Mouse (Mus musculus): ENCODE data around the gene Hist1h2bj.

Gene Hist1h2bj

GRCm38 (mm10) chr13:22042568-22043502, at the start of gene Hist1h2bj, which contains the start of gene Hist1h2ag:
TSS of gene Hist1h2bj (plus strand) at chr13:22043214.
TSS of gene Hist1h2ag (minus strand) at chr13:22042944.
- in situ Hi-C loops (cut with MboI, MseI) = loop anchor here (5.0 to 10.0 kb wide), 2 partner anchors 211 to 1702 kb away; partner anchors contain the start of genes Hist1h2ap, Hist1h2bb, Hist1h2br and Hist1h3c

- in situ Hi-C loops (cut with MboI, MseI) = no loop called here
Observed at GRCm38 (mm10) chr13:21993957-21994738, 48.9 kb upstream of the Hist1h2bj start.

DNA sequence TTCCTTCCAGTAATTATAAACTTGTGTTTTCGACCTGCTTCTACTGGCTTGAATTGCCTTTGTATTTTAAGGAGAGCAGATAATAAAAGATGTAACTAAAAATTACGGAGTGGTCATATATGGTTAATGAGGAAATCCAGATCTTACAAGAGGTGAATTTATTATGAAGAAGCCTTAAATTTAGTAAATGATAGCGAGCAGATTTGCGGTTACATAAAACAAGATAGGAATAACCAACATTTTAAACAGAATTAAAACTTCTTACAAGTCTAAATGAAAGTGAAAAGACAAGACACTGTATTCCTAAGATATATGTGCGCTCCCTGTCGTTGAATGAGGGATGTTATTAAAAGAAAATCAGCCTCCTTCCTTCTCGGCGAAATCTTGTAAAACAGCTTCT, 48.1 kb upstream of the Hist1h2bj start:
- in situ Hi-C loops (cut with MboI, MseI) = no loop called here

DNA sequence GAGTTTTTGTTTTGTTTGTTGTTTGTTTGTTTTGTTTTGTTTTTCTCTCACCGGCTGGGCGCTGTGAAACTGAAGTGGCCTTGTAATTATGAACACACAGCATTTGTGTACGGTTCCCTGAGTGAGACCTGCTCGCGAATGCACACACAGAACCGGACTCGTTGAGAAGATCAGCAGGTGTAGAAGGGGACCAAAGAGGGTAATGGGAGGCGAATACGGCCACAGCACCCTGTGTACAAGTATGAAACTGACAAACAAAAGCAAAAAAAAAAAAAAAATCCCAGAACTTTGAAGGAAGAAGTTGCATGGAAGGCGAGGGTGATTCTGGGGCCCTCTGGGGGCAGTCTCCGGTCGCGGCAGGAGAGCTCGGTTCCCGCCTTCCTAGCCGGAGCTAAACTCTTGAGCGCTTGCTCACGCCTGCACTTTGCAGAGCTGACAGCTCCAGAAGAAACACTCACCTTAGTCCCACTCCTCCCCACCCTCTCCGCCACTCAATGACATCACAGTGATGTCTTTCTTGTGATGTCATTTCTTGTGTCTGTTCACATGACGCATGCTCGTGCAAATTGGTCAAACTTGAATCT, 47.6 kb upstream of the Hist1h2bj start:
- in situ Hi-C loops (cut with MboI, MseI) = no loop called here

- in situ Hi-C loops (cut with MboI, MseI) = no loop called here
Observed at GRCm38 (mm10) chr13:21996101-21996839, 46.7 kb upstream of the Hist1h2bj start.

DNA sequence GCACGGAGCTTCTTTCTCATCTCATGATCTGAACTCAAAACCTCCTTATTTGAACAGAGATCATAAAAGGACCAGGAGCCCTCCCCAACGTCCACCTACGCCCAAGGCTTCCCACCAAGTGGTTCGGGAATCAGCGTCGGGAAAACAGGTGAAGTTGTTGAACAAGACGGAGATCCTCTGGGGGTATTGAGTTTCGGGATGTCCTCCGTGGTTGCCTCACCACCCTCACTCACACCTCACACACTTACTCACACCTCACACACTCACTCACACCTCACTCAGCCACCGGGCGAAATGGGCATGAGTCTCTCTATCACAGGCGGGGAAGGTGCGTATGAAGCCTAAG, 46.2 kb upstream of the Hist1h2bj start:
- in situ Hi-C loops (cut with MboI, MseI) = no loop called here

DNA sequence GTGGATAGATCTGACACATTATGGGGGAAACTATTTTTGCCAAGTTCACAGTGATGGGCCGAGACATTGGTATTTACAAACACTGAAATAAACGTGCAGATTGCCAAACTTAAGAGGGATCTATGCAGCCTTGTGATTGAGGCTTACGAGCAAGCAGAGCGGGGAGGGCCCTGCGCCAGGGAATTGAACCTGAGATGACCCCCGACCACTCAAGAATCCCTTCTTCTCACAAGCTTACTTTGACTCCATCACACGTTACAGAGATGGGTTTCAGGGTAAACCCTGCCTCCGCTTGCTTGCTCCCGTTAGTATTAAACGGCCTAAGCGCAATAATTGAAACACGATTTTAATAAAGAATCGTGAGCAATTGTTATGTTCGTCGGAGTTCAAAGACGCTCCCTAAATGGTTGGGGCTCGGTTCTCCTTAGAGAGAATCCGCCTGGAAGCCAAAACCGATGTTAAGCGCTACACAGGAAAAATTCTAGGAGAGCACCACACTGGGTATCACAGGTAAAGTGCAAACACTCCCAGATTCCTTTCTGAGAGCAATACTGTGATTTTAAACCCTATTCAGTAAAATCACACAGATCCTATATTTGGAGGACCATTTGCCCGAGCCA, 45.7 kb upstream of the Hist1h2bj start:
- in situ Hi-C loops (cut with MboI, MseI) = no loop called here

DNA sequence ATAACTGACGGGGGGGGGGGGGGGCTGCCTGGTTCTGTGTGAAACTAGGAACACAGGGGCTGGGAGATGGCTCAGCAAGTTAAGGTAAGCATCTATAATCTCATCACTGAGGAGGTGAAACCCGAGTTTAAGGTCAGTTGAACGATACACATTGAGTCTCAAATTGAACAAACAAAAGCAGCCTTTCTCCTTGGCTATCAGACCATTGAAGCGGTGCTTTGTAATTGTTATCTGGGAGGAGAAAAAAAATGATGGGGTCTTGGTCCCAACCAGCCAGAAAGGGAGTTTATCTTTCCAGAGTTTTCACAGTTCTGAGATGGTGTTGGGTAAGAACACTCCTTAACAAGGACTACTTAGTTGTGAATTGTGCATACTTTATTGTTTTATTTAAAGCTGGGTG, 45.2 kb upstream of the Hist1h2bj start:
- in situ Hi-C loops (cut with MboI, MseI) = no loop called here

GRCm38 (mm10) chr13:21998412-21998811, 44.6 kb upstream of the Hist1h2bj start:
- in situ Hi-C loops (cut with MboI, MseI) = no loop called here

DNA sequence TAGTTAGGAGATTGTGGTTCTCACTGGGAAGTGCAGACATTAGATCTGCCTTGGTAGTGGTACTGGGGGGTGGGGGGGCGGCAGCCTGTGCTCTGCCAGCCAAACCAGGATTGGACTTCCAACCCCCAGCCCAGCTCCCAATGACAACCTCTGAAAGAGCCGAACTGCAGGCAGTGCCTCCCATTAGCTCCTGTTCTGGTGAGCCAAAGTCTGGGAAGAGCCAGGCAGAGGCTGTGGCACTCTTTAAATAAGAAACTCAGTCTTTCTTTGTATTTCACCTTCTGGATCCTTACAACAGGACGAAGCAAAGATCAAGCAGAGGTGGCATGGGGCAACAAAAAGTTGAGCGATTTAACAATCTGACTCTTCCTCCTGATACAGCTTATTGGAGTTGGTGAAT, 43.9 kb upstream of the Hist1h2bj start:
- in situ Hi-C loops (cut with MboI, MseI) = no loop called here

- in situ Hi-C loops (cut with MboI, MseI) = loop anchor here (5.0 kb wide), 1 partner anchor 1909 kb away; the partner anchor contains the start of gene Elmo1
Observed at GRCm38 (mm10) chr13:22001346-22001745, 41.7 kb upstream of the Hist1h2bj start.

DNA sequence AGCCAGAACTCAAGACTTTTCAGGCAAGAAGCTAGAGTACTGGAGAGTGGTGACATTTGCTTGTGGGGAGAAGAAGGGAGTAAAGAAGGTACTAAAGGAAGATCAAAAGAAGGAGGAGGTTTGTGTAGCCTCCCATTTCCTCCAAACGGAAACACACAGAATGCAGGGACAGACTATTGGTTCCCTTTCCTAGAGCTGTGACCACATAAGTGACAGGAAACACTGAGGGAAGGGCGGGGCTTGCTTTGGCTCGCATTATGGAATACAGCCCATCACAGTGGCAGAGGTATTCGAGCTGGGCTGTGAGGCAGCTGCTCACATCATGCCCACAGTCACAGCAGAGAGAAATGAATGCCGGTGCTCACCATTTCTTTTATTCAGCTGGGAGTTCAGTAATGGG, 41.2 kb upstream of the Hist1h2bj start:
- in situ Hi-C loops (cut with MboI, MseI) = loop anchor here (5.0 kb wide), 1 partner anchor 1910 kb away; the partner anchor contains the start of gene Elmo1

DNA sequence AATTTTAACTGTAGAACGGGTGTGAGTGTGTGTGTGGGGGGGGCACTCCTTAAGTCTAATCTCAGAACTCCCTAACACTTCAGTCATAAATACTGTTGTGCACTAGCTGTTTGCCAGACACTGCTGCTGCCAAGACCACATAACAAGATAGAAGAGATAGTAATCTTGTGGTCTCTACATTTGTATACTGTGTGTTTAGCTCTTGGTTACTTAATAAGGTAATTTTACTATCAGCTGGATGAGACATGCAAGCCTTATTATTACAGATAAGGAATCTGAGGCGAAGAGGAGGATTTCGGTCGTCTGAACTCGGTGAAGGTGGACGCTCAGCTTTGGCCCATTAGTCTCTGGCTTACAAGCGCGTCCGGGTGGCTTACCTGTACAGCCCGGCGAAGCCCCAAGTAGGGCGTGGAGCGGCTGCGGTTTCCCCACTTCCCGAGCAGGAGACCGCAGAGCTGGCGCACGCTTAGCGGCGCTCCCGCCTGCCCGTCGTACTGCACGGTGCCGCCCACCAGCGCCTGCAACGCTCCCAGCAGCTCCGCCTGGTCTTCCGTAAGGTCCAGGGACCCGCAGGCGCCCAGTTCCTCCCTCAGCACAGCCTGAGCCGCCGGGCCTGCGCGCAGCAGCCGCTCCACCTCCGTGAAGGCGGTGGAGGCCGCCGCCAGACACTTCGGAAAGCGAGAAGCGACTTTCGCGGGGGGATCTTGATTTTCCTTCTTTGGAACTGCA, 37.2 kb upstream of the Hist1h2bj start:
- in situ Hi-C loops (cut with MboI, MseI) = no loop called here

GRCm38 (mm10) chr13:22006334-22007120, 36.5 kb upstream of the Hist1h2bj start:
- in situ Hi-C loops (cut with MboI, MseI) = no loop called here

DNA sequence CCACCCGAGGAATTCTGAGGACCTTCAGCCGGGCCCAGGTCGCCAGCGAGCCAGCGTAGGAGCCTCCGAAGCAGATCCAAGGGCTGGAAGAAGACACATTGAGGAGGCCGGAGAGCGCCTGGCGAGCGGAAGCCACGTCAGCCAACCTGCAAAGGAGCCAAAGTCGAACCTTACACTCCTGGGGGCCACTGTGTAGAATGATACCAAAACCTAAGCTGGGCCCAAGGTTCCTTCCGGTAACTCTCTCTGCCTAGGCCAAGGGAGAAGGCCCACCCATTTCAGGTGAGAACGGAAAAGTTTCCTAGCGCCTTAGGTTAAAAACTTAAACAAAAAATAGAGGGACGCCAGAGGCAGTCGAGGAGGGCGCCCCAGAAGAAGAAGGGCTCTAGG, 35.9 kb upstream of the Hist1h2bj start:
- in situ Hi-C loops (cut with MboI, MseI) = no loop called here

DNA sequence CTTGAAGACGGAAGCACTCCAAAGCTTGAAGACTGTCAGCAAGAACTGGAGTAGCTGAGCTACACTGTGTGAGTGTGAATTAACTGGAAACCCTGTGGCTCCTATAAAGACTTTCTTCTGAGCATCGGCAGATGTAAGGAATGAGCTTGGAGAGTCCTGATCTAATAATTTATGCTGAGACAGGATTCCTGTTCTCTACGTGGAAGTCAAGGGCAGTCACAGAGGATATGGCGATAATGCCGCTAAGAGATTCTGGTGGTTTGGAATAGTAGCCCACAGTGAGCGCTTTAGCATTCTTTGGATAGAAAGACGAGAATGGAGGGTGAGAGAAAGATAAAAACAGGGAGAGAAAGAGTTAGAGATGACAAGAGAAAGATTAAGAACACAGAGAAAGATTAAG, 35.1 kb upstream of the Hist1h2bj start:
- in situ Hi-C loops (cut with MboI, MseI) = no loop called here

DNA sequence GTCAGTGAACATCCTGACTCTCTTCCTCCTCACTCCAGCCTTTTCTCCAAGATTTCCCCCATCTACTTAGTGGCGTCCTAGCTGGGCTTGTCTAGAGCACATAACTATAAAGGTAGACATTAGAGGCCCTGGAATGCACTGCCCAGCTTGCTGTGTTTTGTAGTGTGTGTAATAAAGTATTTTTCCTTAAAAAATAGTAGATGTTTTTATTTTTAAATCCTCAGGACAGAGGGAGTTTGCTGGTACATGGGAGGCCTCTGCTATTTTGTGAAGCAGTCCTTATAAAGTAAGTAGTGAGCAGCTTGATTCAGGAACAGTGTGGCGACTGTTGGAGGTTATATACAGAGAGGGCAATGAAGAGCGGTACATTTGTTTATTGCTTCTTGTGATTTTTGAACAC, 34.3 kb upstream of the Hist1h2bj start:
- in situ Hi-C loops (cut with MboI, MseI) = no loop called here

GRCm38 (mm10) chr13:22009642-22010041, 33.4 kb upstream of the Hist1h2bj start, which contains the start of gene Prss16:
TSS of gene Prss16 (minus strand) at chr13:22009742.
- in situ Hi-C loops (cut with MboI, MseI) = no loop called here

GRCm38 (mm10) chr13:22013716-22014115, 29.3 kb upstream of the Hist1h2bj start:
- in situ Hi-C loops (cut with MboI, MseI) = no loop called here
